Mouse (Mus musculus) neural tube, embryonic 11.5 days (tissue): Measurements from ENCODE around the gene Grk2. TPM values are rescaled to one million over a fixed set of nuclear protein-coding genes. Genes with fewer than 3 reads are reported as not detected.

ENCODE experiments used
- ATAC-seq: fragments of 200-750 bp; cut with Nextera tagmentation; 2 replicates; pipeline ENCODE4 v1.8.0; 2017; ENCODE audit warnings: moderate number of reproducible peaks, mild to moderate bottlenecking, moderate TSS enrichment, moderate library complexity; ENCODE audit not compliant: insufficient read depth, low FRiP score, low TSS enrichment
- DNase-seq: peaks from one replicate; pipeline ENCODE4 v3.0.0-alpha.2; 2015; ENCODE audit warnings: low spot score
- H3K27ac ChIP-seq: fragments of 300-500 bp; sonication (generic); 2 replicates; pipeline ENCODE4 v1.5.1; 2014; ENCODE audit warnings: low read depth, mild to moderate bottlenecking, low read length
- H3K27me3 ChIP-seq: fragments of 300-500 bp; sonication (generic); 2 replicates; pipeline ENCODE4 v1.6.1; 2014; ENCODE audit warnings: mild to moderate bottlenecking, low read length, mixed read lengths; ENCODE audit not compliant: control insufficient read depth, insufficient read depth
- H3K36me3 ChIP-seq: fragments of 300-500 bp; sonication (generic); 2 replicates; pipeline ENCODE4 v1.6.1; 2014; ENCODE audit warnings: mild to moderate bottlenecking, low read length, moderate library complexity, mixed read lengths; ENCODE audit not compliant: control insufficient read depth, insufficient read depth
- H3K4me1 ChIP-seq: fragments of 300-500 bp; sonication (generic); 2 replicates; pipeline ENCODE4 v1.6.1; 2014; ENCODE audit warnings: low read length, mixed read lengths; ENCODE audit not compliant: control insufficient read depth, insufficient read depth
- H3K4me2 ChIP-seq: fragments of 300-500 bp; sonication (generic); 2 replicates; pipeline ENCODE4 v1.6.1; 2014; ENCODE audit warnings: low read depth, mild to moderate bottlenecking, moderate library complexity
- H3K4me3 ChIP-seq: fragments of 300-500 bp; sonication (generic); 2 replicates; pipeline ENCODE4 v1.5.1; 2014; ENCODE audit warnings: low read depth, low read length
- H3K9ac ChIP-seq: fragments of 300-500 bp; sonication (generic); 2 replicates; pipeline ENCODE4 v1.6.1; 2014; ENCODE audit warnings: mild to moderate bottlenecking, low read length
- H3K9me3 ChIP-seq: fragments of 300-500 bp; sonication (generic); 2 replicates; pipeline ENCODE4 v1.6.1; 2016; ENCODE audit warnings: low read length; ENCODE audit not compliant: control insufficient read depth
- WGBS: fragments of 180-500 bp; shearing (Covaris S2); extraction: QIAGEN DNeasy Blood & Tissue Kit; methylation state at CpG from one replicate; pipeline ENCODE4 v1.1.7; 2014; 5-methylcytosine and 5-hydroxymethylcytosine counted together
- polyA plus RNA-seq: library from polyadenylated mRNA; unstranded; fragments of >200 nt; fragmentation: Nextera tagmentation; extraction: Ambion mirVana; gene quantifications from 2 replicates; pipeline ENCODE4 v1.2.1, GENCODE M21; 2014

Gene Grk2
- polyA plus RNA-seq, 1 experiment from 2014 or later = 19.0 TPM

DNA sequence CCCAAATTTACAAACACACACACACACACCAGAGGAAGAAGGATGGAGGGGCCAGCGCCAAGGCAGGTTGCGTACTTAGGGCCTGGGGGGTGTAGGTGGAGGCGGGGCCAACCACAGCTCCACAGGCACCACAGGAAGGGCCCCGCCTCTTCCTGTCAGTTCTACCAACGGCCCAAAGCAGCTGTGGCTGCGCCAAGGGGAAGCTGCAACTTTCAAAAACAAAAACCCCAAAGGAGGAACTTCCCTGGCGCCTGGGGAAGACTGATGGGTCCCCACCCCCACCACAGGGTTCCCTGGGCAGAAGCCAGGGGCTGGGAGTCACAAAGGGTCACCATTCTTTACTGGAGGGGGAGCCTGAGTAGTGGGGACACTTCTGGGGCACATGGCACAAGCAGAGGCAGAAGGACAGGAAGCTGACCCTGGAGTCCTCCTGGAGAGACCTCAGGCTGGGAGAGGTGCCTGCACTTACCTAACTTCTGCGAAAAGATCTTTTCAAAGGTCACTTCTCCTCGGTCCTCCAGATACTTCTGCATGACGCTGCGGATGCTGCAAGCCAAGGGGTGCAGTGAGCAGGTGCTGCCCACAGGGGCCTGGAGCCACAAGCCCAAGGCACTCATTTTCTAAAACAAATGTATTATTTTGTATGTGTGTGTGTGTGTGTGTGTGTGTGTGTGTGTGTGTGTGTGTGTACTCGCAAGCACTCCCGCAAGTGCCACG, 11.5 kb downstream of the Grk2 start:
- DNase-seq (no peak), ATAC-seq (no peak)
- no peak overlapping the region for H3K9ac ChIP-seq
- no peaks in the 10 kb centered on the region for H3K9me3 ChIP-seq
- no peak overlapping the region for H3K4me3 ChIP-seq
- H3K36me3 ChIP-seq = peaks cover 17% of the 10 kb centered on the region
- no peaks in the 10 kb centered on the region for H3K27me3 ChIP-seq
- 70% methylated on average over 14 of the region's 14 CpGs for WGBS
- H3K4me1 ChIP-seq = no peaks in the 10 kb centered on the region
- H3K4me2 ChIP-seq = no peak overlapping the region
- H3K27ac ChIP-seq = no peak overlapping the region

DNA sequence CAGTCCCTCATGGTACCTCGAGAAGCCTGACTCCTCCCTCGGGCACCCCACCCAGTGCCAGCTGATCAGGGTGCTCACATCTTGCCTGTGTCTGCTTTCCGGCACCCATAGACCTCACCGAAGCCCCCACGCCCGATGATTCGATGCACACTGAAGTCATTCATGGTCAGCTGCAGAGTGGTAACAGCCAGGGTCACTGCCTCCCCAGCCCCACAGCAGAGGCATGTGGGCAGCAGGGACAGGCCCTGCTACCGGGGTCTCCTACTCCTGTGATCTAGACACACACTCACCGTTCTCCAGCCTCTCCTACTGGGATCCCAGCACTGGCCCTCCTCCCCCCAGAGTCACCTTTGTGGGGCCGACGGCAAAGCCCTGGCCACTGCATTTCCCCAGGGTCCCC, 14.9 kb downstream of the Grk2 start:
- Histone ChIP-seq H3K4me2 (no peak overlapping the region), H3K9ac (no peak overlapping the region), H3K4me1 (no peaks in the 10 kb centered on the region), H3K27ac (no peak overlapping the region), H3K27me3 (no peaks in the 10 kb centered on the region), H3K36me3 (peaks cover 33% of the 10 kb centered on the region), H3K4me3 (no peak overlapping the region), H3K9me3 (no peaks in the 10 kb centered on the region)
- DNase-seq (no peak), ATAC-seq (no peak)
- WGBS = 93% methylated on average over 11 of the region's 11 CpGs

DNA sequence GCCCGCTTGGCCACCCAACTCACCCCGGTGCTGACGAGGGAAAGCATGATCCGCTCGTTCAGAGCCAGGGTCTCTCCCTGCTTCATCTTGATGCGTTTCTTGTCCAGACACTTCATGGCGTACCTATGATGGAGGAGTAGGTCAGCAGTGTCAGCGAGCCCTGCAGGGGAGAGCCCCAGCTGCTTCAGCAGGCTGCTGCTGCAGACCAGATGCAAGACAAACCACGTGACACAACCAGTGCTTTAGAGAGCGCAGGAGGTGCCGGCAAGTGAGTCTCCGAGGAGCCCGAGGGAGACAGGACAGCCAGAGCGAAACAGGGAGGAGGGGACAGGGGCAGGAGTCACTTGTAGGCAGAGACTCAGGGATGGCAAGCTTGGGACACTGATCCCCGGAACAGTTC, 15.3 kb downstream of the Grk2 start:
- 72% methylated on average over 15 of the region's 15 CpGs for WGBS
- Histone ChIP-seq H3K9me3 (no peaks in the 10 kb centered on the region), H3K27ac (no peak overlapping the region), H3K4me2 (no peak overlapping the region), H3K9ac (no peak overlapping the region), H3K4me1 (no peaks in the 10 kb centered on the region), H3K36me3 (peaks cover 35% of the 10 kb centered on the region), H3K27me3 (no peaks in the 10 kb centered on the region), H3K4me3 (no peak overlapping the region)
- no peak for DNase-seq
- ATAC-seq = no peak

DNA sequence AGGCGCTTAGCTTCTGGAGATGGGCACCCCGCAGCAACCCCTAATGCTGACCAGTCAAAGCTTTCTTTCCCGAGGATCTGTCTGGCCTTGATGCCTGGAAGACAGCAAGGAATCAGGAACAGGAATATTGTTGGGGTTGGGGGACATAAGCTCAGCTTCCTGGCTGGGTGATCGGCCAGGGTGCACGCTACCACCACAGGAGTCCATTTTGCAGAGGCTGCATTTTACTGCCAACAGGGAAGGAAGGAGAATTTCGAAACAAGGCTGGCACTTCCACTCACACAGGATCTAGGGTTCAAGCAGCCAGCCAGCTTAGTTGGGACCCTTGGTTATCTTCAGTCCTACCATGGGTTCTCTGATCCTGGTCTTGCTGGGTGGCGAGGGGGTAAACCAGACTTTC, 22.4 kb downstream of the Grk2 start:
- WGBS = 46% methylated on average over 7 of the region's 7 CpGs
- Histone ChIP-seq H3K4me3 (peak overlapping the region; percentile 52; the same call in 1 of the 2 replicates), H3K36me3 (peaks cover 14% of the 10 kb centered on the region; the same call in 1 of the 2 replicates), H3K4me2 (peak overlapping the region; percentile 78; the same call in 1 of the 2 replicates), H3K27me3 (no peaks in the 10 kb centered on the region), H3K9me3 (no peaks in the 10 kb centered on the region), H3K4me1 (no peaks in the 10 kb centered on the region), H3K9ac (no peak overlapping the region), H3K27ac (no peak overlapping the region)
- DNase-seq = no peak
- no peak for ATAC-seq

DNA sequence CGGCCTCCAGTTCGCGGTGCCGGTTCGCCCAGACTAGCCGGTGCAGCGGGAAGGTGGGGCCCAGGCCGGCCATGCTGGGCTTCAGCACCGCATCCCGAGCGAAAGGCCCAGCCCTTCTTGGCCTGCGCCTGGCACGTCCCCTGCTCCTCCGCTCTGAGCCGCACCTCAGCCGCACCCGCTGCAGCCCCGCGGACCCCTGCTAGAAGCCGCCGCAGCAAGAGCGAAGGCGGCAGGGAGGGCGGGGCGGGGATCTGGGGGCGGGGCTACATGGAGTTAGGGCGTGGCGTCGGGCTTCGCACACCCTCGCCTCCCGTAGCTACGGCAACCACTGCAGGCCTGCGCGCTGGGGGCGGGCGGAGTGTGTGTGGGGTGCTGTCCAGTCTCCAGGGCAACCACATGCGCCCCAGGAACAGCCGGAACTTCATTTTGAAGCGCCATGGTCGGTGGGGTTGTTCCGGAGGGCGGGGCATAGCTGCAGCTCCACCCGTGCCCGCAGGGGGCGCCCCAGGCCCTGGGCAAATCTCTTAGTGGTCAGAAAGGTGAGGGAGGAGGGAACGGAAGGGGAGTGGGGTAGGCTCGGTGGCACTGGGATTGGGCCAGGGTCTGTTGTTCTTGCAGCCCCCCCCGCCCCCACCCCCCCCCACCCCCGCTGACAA, 23.0 kb downstream of the Grk2 start, which contains the start of gene Ankrd13d:
Gene Ankrd13d, minus strand, starts transcription at position 240 of the 656 bp plus-strand sequence.
- DNase-seq = peak; percentile 93
- Histone ChIP-seq H3K9me3 (no peaks in the 10 kb centered on the region), H3K27ac (no peak within 1 kb of the TSS), H3K27me3 (no peaks in the 10 kb centered on the region), H3K4me3 (peak within 1 kb of the TSS; percentile 52), H3K9ac (peak within 1 kb of the TSS; percentile 63), H3K36me3 (peaks cover 14% of the 10 kb centered on the region; the same call in 1 of the 2 replicates), H3K4me2 (peak within 1 kb of the TSS; percentile 78), H3K4me1 (no peaks in the 10 kb centered on the region)
- under 1% methylated on average over 47 of the region's 50 CpGs for WGBS
- ATAC-seq = peak; percentile 92

DNA sequence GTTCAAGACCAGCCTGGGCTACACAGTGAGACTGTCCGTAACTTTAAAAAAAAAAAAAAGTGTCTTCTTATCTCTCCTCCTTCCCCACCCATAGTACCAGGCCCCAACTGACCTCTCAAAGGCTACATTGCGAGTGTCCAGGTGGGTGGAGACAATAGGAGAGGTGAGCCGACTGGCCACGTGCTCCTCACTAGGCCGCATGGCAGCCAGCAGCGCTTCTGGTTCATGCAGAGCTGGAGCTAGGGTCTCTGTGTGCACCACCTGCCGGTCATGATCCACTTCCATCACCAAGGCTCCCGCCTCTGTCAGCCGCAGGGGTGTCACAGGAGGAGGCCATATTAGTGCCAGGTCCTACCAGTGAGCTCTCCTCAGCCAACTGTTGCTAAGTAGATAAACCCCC, 25.6 kb downstream of the Grk2 start:
- Histone ChIP-seq H3K9me3 (no peaks in the 10 kb centered on the region), H3K4me3 (no peak overlapping the region), H3K4me1 (no peaks in the 10 kb centered on the region), H3K36me3 (peaks cover 1% of the 10 kb centered on the region; the same call in 1 of the 2 replicates), H3K27ac (no peak overlapping the region), H3K4me2 (no peak overlapping the region), H3K27me3 (no peaks in the 10 kb centered on the region), H3K9ac (no peak overlapping the region)
- DNase-seq (no peak), ATAC-seq (no peak)
- 96% methylated on average over 9 of the region's 9 CpGs for WGBS

DNA sequence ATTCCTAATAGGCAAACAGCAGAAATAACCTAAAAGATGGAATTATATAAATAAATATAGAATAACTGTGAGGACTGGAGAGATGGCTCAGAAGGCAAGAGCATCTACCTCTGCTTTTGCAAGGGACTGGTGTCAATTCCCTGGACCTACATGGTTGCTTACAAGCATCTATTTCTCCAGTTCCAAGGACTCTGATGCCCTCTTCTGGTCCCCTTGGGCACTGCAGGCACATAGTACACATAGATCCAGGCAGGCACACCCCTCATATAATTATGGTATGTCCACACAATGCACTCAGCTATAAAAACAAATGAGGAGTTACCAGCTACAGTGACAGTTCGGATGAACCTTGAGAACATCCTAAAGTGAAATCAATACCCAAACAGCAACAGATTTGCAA, 26.5 kb downstream of the Grk2 start:
- Histone ChIP-seq H3K27ac (no peak overlapping the region), H3K4me1 (no peaks in the 10 kb centered on the region)

DNA sequence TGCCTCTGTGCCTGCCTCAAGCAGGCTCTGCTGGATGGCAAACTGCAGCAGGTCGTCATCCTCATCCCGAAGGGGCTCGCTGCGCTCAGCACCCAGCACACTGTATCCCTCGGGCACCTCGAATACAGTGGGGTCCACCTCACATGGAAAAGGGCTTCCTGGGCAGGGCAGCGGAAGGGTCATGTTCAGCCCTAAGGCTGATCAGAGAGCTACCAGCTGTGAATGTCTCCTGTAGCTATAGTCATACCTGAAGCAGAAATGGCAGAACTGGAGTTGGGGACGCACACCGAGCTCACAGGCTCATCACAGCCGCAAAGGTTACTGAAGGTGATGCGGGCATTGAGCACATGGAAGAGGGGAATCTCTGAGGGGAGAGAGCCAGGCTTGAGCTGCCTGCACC, 35.0 kb downstream of the Grk2 start:
- Histone ChIP-seq H3K27ac (no peak overlapping the region), H3K9me3 (no peaks in the 10 kb centered on the region), H3K4me2 (no peak overlapping the region), H3K36me3 (no peaks in the 10 kb centered on the region), H3K9ac (no peak overlapping the region), H3K4me1 (peaks cover 4% of the 10 kb centered on the region), H3K27me3 (peaks cover 17% of the 10 kb centered on the region), H3K4me3 (no peak overlapping the region)
- ATAC-seq = no peak
- no peak for DNase-seq
- 92% methylated on average over 11 of the region's 11 CpGs for WGBS

More for the DNA sequence above, 26.5 kb downstream of the Grk2 start:
- ATAC-seq (no peak), DNase-seq (no peak)
- Histone ChIP-seq H3K9ac (no peak overlapping the region), H3K27me3 (no peaks in the 10 kb centered on the region), H3K36me3 (no peaks in the 10 kb centered on the region), H3K9me3 (no peaks in the 10 kb centered on the region), H3K4me2 (no peak overlapping the region), H3K4me3 (no peak overlapping the region)
- 94% methylated on average over 1 of the region's 1 CpGs for WGBS

DNA sequence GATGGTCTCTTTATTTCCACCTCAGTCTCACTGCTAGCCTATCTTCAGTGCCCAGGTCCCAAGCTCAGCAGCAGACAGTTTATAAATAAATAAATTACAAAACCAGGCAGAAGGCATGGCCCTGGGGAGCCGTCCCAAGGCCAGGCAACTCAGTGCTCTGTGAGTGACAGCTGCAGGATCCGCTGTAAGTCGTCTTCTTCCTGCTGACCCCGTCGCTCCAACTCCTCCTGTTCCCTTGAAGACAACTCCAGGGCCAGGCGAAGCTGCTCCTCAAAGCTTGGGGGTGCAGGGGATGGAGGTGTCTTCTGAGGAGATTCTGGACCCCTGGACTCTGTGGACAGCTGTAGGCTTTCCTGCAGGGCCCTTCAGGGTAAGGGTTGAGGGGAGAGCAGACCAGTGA, 35.8 kb downstream of the Grk2 start:
- Histone ChIP-seq H3K4me3 (no peak overlapping the region), H3K4me2 (no peak overlapping the region), H3K27ac (no peak overlapping the region), H3K9me3 (no peaks in the 10 kb centered on the region), H3K27me3 (peaks cover 17% of the 10 kb centered on the region), H3K36me3 (no peaks in the 10 kb centered on the region), H3K9ac (no peak overlapping the region), H3K4me1 (peaks cover 4% of the 10 kb centered on the region)
- no peak for DNase-seq
- WGBS = 72% methylated on average over 6 of the region's 6 CpGs
- ATAC-seq = no peak
